Mouse (Mus musculus) lung, embryonic 14.5 days (tissue): ENCODE measurements around the gene Nr2c1. TPM values are rescaled to one million over a fixed set of nuclear protein-coding genes. Genes with fewer than 3 reads are reported as not detected.

Experiments
- ATAC-seq: fragments of 200-750 bp; cut with Nextera tagmentation; 2 replicates; pipeline ENCODE4 v1.8.0; 2017; ENCODE audit warnings: mild to moderate bottlenecking, moderate TSS enrichment, moderate library complexity; ENCODE audit not compliant: insufficient read depth
- DNase-seq: peaks from one replicate; pipeline ENCODE4 v3.0.0-alpha.2; 2015
- H3K27ac ChIP-seq: fragments of 300-500 bp; sonication (generic); 2 replicates; pipeline ENCODE4 v1.5.1; 2014; ENCODE audit warnings: low read depth, mild to moderate bottlenecking, moderate library complexity
- H3K27me3 ChIP-seq: fragments of 300-500 bp; sonication (generic); 2 replicates; pipeline ENCODE4 v1.6.1; 2014; ENCODE audit warnings: low read length, control low read depth; ENCODE audit not compliant: insufficient read depth
- H3K36me3 ChIP-seq: fragments of 300-500 bp; sonication (generic); 2 replicates; pipeline ENCODE4 v1.6.1; 2014; ENCODE audit warnings: control low read depth; ENCODE audit not compliant: insufficient read depth
- H3K4me1 ChIP-seq: fragments of 300-500 bp; sonication (generic); 2 replicates; pipeline ENCODE4 v1.6.1; 2014; ENCODE audit warnings: antibody characterized with exemption, control low read depth; ENCODE audit not compliant: insufficient read depth
- H3K4me2 ChIP-seq: fragments of 300-500 bp; sonication (generic); 2 replicates; pipeline ENCODE4 v1.6.1; 2014; ENCODE audit warnings: mild to moderate bottlenecking
- H3K4me3 ChIP-seq: fragments of 300-500 bp; sonication (generic); 2 replicates; pipeline ENCODE4 v1.5.1; 2014; ENCODE audit warnings: low read depth, low read length
- H3K9ac ChIP-seq: fragments of 300-500 bp; sonication (generic); 2 replicates; pipeline ENCODE4 v1.6.1; 2014
- H3K9me3 ChIP-seq: fragments of 300-500 bp; sonication (generic); 2 replicates; pipeline ENCODE4 v1.6.1; 2016; ENCODE audit warnings: low read depth, low read length, control low read depth
- CTCF ChIP-seq: IDR thresholded peaks from 2 replicates; pipeline ENCODE4 v1.5.1; 2016; ENCODE audit warnings: antibody characterized with exemption, low read depth
- WGBS: fragments of 180-500 bp; shearing (Covaris S2); extraction: QIAGEN DNeasy Blood & Tissue Kit; methylation state at CpG from one replicate; pipeline ENCODE4 v1.1.7; 2014; 5-methylcytosine and 5-hydroxymethylcytosine counted together
- polyA plus RNA-seq: library from polyadenylated mRNA; unstranded; fragments of >200 nt; fragmentation: Nextera tagmentation; extraction: Ambion mirVana; gene quantifications from 2 replicates; pipeline ENCODE4 v1.2.1, GENCODE M21; 2014

The Nr2c1 gene
- polyA plus RNA-seq, 1 experiment from 2014 or later, result 10.2 TPM

DNA sequence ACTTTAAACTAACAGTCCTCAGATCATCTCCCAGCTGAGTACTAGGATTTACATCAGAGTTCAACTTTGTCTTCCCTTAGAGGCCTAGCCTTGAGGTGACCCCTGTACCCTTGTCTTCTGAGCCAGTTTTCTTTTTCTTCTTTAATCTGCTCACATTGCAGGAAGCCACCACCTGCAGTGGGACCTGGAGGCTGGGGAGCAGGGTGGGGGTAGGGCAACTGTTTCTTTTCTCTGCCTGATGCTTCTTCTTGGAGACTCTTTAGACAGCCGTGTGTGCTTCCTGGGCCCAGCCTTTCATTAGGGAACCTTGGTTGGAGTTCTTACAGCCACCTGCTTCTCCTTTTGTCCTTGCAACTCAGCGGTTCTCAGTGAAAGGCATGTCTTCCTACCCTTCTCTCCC lies 93.5 kb downstream of the Nr2c1 start:
- no peak for TF ChIP-seq CTCF
- 72% methylated on average over 2 of the region's 2 CpGs for WGBS
- Histone ChIP-seq H3K9ac (no peak overlapping the region), H3K9me3 (no peaks in the 10 kb centered on the region), H3K27ac (no peak overlapping the region), H3K4me2 (no peak overlapping the region), H3K36me3 (no peaks in the 10 kb centered on the region), H3K4me1 (no peaks in the 10 kb centered on the region), H3K27me3 (no peaks in the 10 kb centered on the region), H3K4me3 (no peak overlapping the region)
- DNase-seq, result no peak
- no peak for ATAC-seq

Other genes with a start within 250 kb of the Nr2c1 start
- 29.3 and 30.0 TPM in 2 replicates for gene Vezt, start 112.2 kb upstream of the Nr2c1 start, polyA plus RNA-seq
- gene Fgd6, start 112.0 kb upstream of the Nr2c1 start, polyA plus RNA-seq, result 3.3 and 3.6 TPM in 2 replicates
- gene Ndufa12, start 50.7 kb downstream of the Nr2c1 start, polyA plus RNA-seq, result 420 and 423 TPM in 2 replicates
- gene Gm4792, start 150.7 kb downstream of the Nr2c1 start, polyA plus RNA-seq, result not detected in 2 replicates
- 5.3 and 5.4 TPM in 2 replicates for gene Tmcc3, start 163.9 kb downstream of the Nr2c1 start, polyA plus RNA-seq